Mouse (Mus musculus) kidney, adult 2 months (tissue): ENCODE results near the gene Gm6169.

Experiments used
- CTCF ChIP-seq: fragments of 200-500 bp; conservative IDR thresholded peaks from 2 replicates; pipeline ENCODE4 v1.5.1; 2011; ENCODE audit warnings: low read depth, mild to moderate bottlenecking, control low read depth, low read length, moderate library complexity, mixed read lengths; ENCODE audit not compliant: insufficient read depth, insufficient read length
- POLR2A ChIP-seq: fragments of 200-500 bp; IDR thresholded peaks from one replicate; pipeline ENCODE4 v1.6.1; 2011; ENCODE audit warnings: low read depth, low read length, control low read depth

GRCm38 (mm10) chr13:97062151-97062550 lies 36.9 kb downstream of the Gm6169 start:
- TF ChIP-seq CTCF (no peak), POLR2A (no peak)
